Mouse (Mus musculus): ENCODE measurements around the gene Rpl9. TPM values are rescaled to one million over a fixed set of nuclear protein-coding genes. Genes with fewer than 3 reads are reported as not detected.

Rpl9 gene
- polyA plus RNA-seq, 1 experiment from 2014 or later, result 1,215 TPM

- WGBS, result 67% methylated on average over 6 of the region's 6 CpGs
- Histone ChIP-seq H3K27ac (no peak overlapping the region), H3K9me3 (replicated peaks; ENCODE audit: low read length) (no peaks in the 10 kb centered on the region), H3K4me3 (replicated peaks; ENCODE audit: low read depth, low read length) (no peak overlapping the region), H3K27me3 (ENCODE audit: insufficient read depth, low read length) (no peaks in the 10 kb centered on the region), H3K4me2 (ENCODE audit: low read length) (no peak overlapping the region), H3K36me3 (ENCODE audit: insufficient read depth, low read length) (no peaks in the 10 kb centered on the region), H3K9ac (ENCODE audit: low read depth, low read length) (no peak overlapping the region), H3K4me1 (replicated peaks; ENCODE audit: insufficient read depth, low read length) (no peaks in the 10 kb centered on the region)
- peak; percentile 57; the same call in 1 of the 2 replicates for ATAC-seq (replicated peaks; ENCODE audit: low FRiP score, low read depth)
- TF ChIP-seq CTCF (IDR thresholded peaks at IDR 0.05; ENCODE audit: low read depth), result no peak
- no peak for DNase-seq (ENCODE audit: low spot score)
Observed at GRCm38 (mm10) chr5:65356851-65357250, 34.4 kb downstream of the Rpl9 start.

GRCm38 (mm10) chr5:65354985-65355384 is 36.3 kb downstream of the Rpl9 start:
- H3K9me3 ChIP-seq (replicated peaks; ENCODE audit: low read length), result no peaks in the 10 kb centered on the region
- no peak overlapping the region for H3K4me3 ChIP-seq (replicated peaks; ENCODE audit: low read depth, low read length)
- no peak overlapping the region for H3K9ac ChIP-seq (ENCODE audit: low read depth, low read length)
- H3K36me3 ChIP-seq (ENCODE audit: insufficient read depth, low read length), result no peaks in the 10 kb centered on the region
- H3K27me3 ChIP-seq (ENCODE audit: insufficient read depth, low read length), result no peaks in the 10 kb centered on the region
- no peak for ATAC-seq (replicated peaks; ENCODE audit: low FRiP score, low read depth)
- no peaks in the 10 kb centered on the region for H3K4me1 ChIP-seq (replicated peaks; ENCODE audit: insufficient read depth, low read length)
- DNase-seq (ENCODE audit: low spot score), result no peak
- H3K4me2 ChIP-seq (ENCODE audit: low read length), result no peak overlapping the region
- no peak overlapping the region for H3K27ac ChIP-seq
- 77% methylated on average over 5 of the region's 5 CpGs for WGBS
- TF ChIP-seq CTCF (IDR thresholded peaks at IDR 0.05; ENCODE audit: low read depth), result no peak

GRCm38 (mm10) chr5:65354097-65354496 is 37.1 kb downstream of the Rpl9 start:
- no peak overlapping the region for H3K4me2 ChIP-seq (ENCODE audit: low read length)
- no peak for TF ChIP-seq CTCF (IDR thresholded peaks at IDR 0.05; ENCODE audit: low read depth)
- DNase-seq (ENCODE audit: low spot score), result no peak
- H3K4me1 ChIP-seq (replicated peaks; ENCODE audit: insufficient read depth, low read length), result no peaks in the 10 kb centered on the region
- 84% methylated on average over 3 of the region's 3 CpGs for WGBS
- no peaks in the 10 kb centered on the region for H3K36me3 ChIP-seq (ENCODE audit: insufficient read depth, low read length)
- no peak overlapping the region for H3K27ac ChIP-seq
- no peaks in the 10 kb centered on the region for H3K27me3 ChIP-seq (ENCODE audit: insufficient read depth, low read length)
- H3K9me3 ChIP-seq (replicated peaks; ENCODE audit: low read length), result no peaks in the 10 kb centered on the region
- H3K4me3 ChIP-seq (replicated peaks; ENCODE audit: low read depth, low read length), result no peak overlapping the region
- no peak for ATAC-seq (replicated peaks; ENCODE audit: low FRiP score, low read depth)
- no peak overlapping the region for H3K9ac ChIP-seq (ENCODE audit: low read depth, low read length)

- H3K4me3 ChIP-seq (replicated peaks; ENCODE audit: low read depth, low read length), result no peak overlapping the region
- H3K4me1 ChIP-seq (replicated peaks; ENCODE audit: insufficient read depth, low read length), result no peaks in the 10 kb centered on the region; the same call in 1 of the 2 replicates
- no peak overlapping the region for H3K4me2 ChIP-seq (ENCODE audit: low read length)
- DNase-seq (ENCODE audit: low spot score) (no peak), ATAC-seq (replicated peaks; ENCODE audit: low FRiP score, low read depth) (no peak)
- no peaks in the 10 kb centered on the region for H3K9me3 ChIP-seq (replicated peaks; ENCODE audit: low read length)
- no peaks in the 10 kb centered on the region for H3K36me3 ChIP-seq (ENCODE audit: insufficient read depth, low read length)
- H3K27me3 ChIP-seq (ENCODE audit: insufficient read depth, low read length), result no peaks in the 10 kb centered on the region
- H3K27ac ChIP-seq, result no peak overlapping the region
- WGBS, result 49% methylated on average over 10 of the region's 10 CpGs
- no peak for TF ChIP-seq CTCF (IDR thresholded peaks at IDR 0.05; ENCODE audit: low read depth)
- no peak overlapping the region for H3K9ac ChIP-seq (ENCODE audit: low read depth, low read length)
Observed at GRCm38 (mm10) chr5:65350508-65350907, 40.7 kb downstream of the Rpl9 start.

GRCm38 (mm10) chr5:65348168-65348567 is 43.1 kb downstream of the Rpl9 start, which contains the start of gene Klb:
Gene Klb (plus strand): TSS chr5:65348314.
- Histone ChIP-seq H3K9ac (ENCODE audit: low read depth, low read length) (no peak within 1 kb of the TSS), H3K27me3 (ENCODE audit: insufficient read depth, low read length) (no peaks in the 10 kb centered on the region), H3K36me3 (ENCODE audit: insufficient read depth, low read length) (no peaks in the 10 kb centered on the region), H3K9me3 (replicated peaks; ENCODE audit: low read length) (no peaks in the 10 kb centered on the region), H3K4me1 (replicated peaks; ENCODE audit: insufficient read depth, low read length) (no peaks in the 10 kb centered on the region; the same call in 1 of the 2 replicates), H3K27ac (no peak within 1 kb of the TSS), H3K4me2 (ENCODE audit: low read length) (peak within 1 kb of the TSS; percentile 13; the same call in 1 of the 2 replicates), H3K4me3 (replicated peaks; ENCODE audit: low read depth, low read length) (no peak within 1 kb of the TSS)
- DNase-seq (ENCODE audit: low spot score) (no peak), ATAC-seq (replicated peaks; ENCODE audit: low FRiP score, low read depth) (no peak)
- 54% methylated on average over 15 of the region's 15 CpGs for WGBS
- no peak for TF ChIP-seq CTCF (IDR thresholded peaks at IDR 0.05; ENCODE audit: low read depth)

GRCm38 (mm10) chr5:65340167-65340566 is 51.1 kb downstream of the Rpl9 start:
- Histone ChIP-seq H3K9me3 (replicated peaks; ENCODE audit: low read length) (no peaks in the 10 kb centered on the region), H3K9ac (ENCODE audit: low read depth, low read length) (no peak overlapping the region), H3K4me2 (ENCODE audit: low read length) (no peak overlapping the region), H3K27ac (no peak overlapping the region), H3K4me3 (replicated peaks; ENCODE audit: low read depth, low read length) (no peak overlapping the region), H3K36me3 (ENCODE audit: insufficient read depth, low read length) (no peaks in the 10 kb centered on the region), H3K4me1 (replicated peaks; ENCODE audit: insufficient read depth, low read length) (no peaks in the 10 kb centered on the region), H3K27me3 (ENCODE audit: insufficient read depth, low read length) (no peaks in the 10 kb centered on the region)
- ATAC-seq (replicated peaks; ENCODE audit: low FRiP score, low read depth) (no peak), DNase-seq (ENCODE audit: low spot score) (no peak)
- WGBS, result 63% methylated on average over 4 of the region's 4 CpGs
- TF ChIP-seq CTCF (IDR thresholded peaks at IDR 0.05; ENCODE audit: low read depth), result no peak

GRCm38 (mm10) chr5:65338394-65338793 is 52.9 kb downstream of the Rpl9 start:
- Histone ChIP-seq H3K4me1 (replicated peaks; ENCODE audit: insufficient read depth, low read length) (no peaks in the 10 kb centered on the region), H3K27ac (no peak overlapping the region), H3K9me3 (replicated peaks; ENCODE audit: low read length) (no peaks in the 10 kb centered on the region), H3K4me3 (replicated peaks; ENCODE audit: low read depth, low read length) (no peak overlapping the region), H3K36me3 (ENCODE audit: insufficient read depth, low read length) (no peaks in the 10 kb centered on the region), H3K4me2 (ENCODE audit: low read length) (no peak overlapping the region), H3K9ac (ENCODE audit: low read depth, low read length) (no peak overlapping the region), H3K27me3 (ENCODE audit: insufficient read depth, low read length) (no peaks in the 10 kb centered on the region)
- 85% methylated on average over 6 of the region's 6 CpGs for WGBS
- ATAC-seq (replicated peaks; ENCODE audit: low FRiP score, low read depth) (no peak), DNase-seq (ENCODE audit: low spot score) (no peak)
- TF ChIP-seq CTCF (IDR thresholded peaks at IDR 0.05; ENCODE audit: low read depth), result peak; percentile 51

Other genes with a start within 250 kb of the Rpl9 start
- gene Wdr19, start 191.7 kb downstream of the Rpl9 start, polyA plus RNA-seq (2015; fragmentation: Nextera tagmentation; extraction: Ambion mirVana), result 9.9 and 10.2 TPM in 2 replicates
- 69.1 and 74.3 TPM in 2 replicates for gene Rfc1, start 55.8 kb downstream of the Rpl9 start, polyA plus RNA-seq (2015; fragmentation: Nextera tagmentation; extraction: Ambion mirVana)
- gene Klb, start 43.1 kb downstream of the Rpl9 start, polyA plus RNA-seq (2015; fragmentation: Nextera tagmentation; extraction: Ambion mirVana), result 0.05 and 0.12 TPM in 2 replicates
- gene Lias, start 53 bp upstream of the Rpl9 start, polyA plus RNA-seq (2015; fragmentation: Nextera tagmentation; extraction: Ambion mirVana), result 66.7 and 67.3 TPM in 2 replicates
- 94.5 and 103 TPM in 2 replicates for gene Ugdh, start 44.5 kb upstream of the Rpl9 start, polyA plus RNA-seq (2015; fragmentation: Nextera tagmentation; extraction: Ambion mirVana)
- gene Gm43552, start 101.4 kb upstream of the Rpl9 start, polyA plus RNA-seq (2015; fragmentation: Nextera tagmentation; extraction: Ambion mirVana), result 0.96 TPM in 1 of 2 replicates, not detected in the other
- gene Smim14, start 145.7 kb upstream of the Rpl9 start, polyA plus RNA-seq (2015; fragmentation: Nextera tagmentation; extraction: Ambion mirVana), result 192 and 199 TPM in 2 replicates
- gene Ube2k, start 145.8 kb upstream of the Rpl9 start, polyA plus RNA-seq (2015; fragmentation: Nextera tagmentation; extraction: Ambion mirVana), result 146 and 152 TPM in 2 replicates